Mouse (Mus musculus) thymus, postnatal 14 days (tissue): ENCODE results near the gene Ckb.

Source experiments
- DNase-seq: peaks from one replicate; pipeline ENCODE4 v3.0.0; 2021

The Ckb gene

DNA sequence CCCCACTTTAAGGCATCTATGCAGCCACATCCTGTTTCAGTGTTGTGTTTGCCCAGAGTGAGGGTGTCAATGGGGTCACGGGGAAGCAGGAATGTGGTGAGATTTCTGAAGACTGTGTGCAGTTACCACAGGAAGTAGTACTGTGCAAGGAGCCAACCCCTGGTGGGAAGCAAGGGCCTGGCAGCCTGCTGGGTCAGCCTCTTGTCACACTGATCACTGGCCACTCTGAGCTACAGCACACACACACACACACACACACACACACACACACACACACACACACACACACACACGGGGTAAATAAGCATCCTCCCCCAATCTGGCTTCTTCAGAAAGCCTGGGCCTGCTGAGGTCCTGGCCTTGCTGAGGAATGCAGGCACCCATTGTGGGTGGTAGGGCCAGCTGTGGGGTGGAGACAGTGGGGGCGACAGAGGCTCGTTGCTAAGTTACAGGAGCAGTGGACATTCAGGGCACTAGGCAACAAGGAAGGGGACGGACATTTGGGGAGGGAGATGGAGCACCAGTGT, 19.3 kb upstream of the Ckb start:
- peak; percentile 73 for DNase-seq

- no peak for DNase-seq
Observed at GRCm38 (mm10) chr12:111689426-111689825, 17.3 kb upstream of the Ckb start.

GRCm38 (mm10) chr12:111688069-111688428, 15.9 kb upstream of the Ckb start:
- no peak for DNase-seq

GRCm38 (mm10) chr12:111687350-111688068, 15.4 kb upstream of the Ckb start:
- DNase-seq, result no peak

DNA sequence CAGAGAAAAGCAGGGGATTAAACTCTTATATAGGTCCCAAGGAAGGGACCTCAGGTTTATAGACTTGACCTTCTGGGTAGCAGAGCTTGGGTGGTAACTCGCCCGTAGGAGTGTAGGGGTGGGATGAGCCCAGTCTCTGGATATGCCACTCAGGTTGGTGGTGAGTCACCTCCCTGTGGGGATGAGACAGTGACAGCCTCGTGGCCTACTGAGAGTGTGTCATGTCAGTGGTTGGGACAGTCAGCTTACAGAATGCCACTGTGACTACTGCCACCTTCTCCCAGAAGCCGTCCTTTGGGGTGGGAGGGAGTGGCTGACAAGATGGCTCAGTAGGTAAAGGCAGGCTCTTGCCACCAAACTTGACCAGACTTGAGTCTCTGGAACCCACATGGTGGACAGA, 14.3 kb upstream of the Ckb start:
- no peak for DNase-seq

- DNase-seq, result no peak
Observed at GRCm38 (mm10) chr12:111682806-111683205, 10.7 kb upstream of the Ckb start.

DNA sequence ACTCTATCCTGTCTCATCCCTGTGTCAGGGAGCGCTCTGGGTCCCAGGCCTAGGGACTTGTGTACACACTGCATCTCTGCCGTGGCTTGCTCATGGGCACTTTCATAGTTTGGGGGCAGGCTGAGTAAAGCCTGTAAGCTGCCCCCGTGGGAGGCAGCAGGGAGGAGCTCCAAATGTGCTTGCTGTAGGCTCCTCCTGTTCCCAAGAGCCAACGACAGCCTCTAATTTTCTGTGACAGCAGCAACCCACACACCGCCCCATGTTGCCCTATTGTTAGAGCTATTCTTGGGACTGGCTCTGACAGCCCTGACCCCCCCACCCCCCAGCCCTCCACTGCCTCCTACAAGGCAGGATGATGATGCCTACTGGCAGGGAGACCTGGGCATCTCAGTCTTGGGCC, 9.9 kb upstream of the Ckb start:
- DNase-seq, result no peak

DNA sequence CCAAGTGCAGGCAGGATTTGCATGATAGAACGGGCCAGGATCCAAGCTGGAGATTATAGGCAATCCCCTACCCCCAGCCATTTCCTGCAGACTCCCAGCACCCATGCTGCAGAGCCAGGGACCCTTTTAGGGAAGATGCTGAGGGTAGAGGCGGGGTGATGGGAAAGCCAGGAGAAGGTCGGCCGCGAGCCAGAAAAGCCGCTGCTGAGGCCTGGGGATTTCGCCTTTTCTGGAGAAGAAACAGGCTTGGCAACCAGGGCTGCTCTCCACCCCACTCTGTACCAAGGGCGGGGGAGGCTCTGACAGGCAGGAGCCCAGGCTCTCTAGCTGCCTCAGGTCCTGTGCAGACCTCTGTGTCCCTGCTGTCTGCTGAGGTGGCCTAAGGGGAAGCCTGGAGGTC, 9.2 kb upstream of the Ckb start:
- no peak for DNase-seq

- no peak for DNase-seq
Observed at GRCm38 (mm10) chr12:111680661-111681060, 8.5 kb upstream of the Ckb start.

DNA sequence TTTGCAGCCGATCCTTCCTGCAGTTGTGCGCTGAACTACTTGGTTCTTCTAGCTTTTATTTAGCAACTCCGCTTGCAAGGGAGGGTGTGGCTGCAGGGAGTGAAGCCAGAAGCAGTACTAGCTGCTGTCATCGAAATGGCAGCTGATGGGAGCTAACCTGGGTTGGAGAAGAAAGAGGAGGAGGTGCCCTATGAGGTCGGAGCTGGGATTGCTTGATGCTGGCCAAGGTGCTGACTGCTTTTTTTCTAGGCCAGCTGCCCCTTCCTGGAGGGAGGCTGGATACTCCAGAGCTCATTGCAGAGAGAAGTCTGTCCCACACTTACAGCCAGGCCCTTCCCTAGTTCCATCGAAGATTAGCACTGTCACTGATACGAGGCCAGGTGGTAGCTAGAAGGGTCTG, 6.9 kb upstream of the Ckb start:
- DNase-seq, result no peak

GRCm38 (mm10) chr12:111678670-111678933, 6.5 kb upstream of the Ckb start:
- no peak for DNase-seq

GRCm38 (mm10) chr12:111677882-111678669, 5.9 kb upstream of the Ckb start, which contains the start of gene Trmt61a:
Gene Trmt61a (plus strand): TSS chr12:111678105.
- DNase-seq, result peak; percentile 92

DNA sequence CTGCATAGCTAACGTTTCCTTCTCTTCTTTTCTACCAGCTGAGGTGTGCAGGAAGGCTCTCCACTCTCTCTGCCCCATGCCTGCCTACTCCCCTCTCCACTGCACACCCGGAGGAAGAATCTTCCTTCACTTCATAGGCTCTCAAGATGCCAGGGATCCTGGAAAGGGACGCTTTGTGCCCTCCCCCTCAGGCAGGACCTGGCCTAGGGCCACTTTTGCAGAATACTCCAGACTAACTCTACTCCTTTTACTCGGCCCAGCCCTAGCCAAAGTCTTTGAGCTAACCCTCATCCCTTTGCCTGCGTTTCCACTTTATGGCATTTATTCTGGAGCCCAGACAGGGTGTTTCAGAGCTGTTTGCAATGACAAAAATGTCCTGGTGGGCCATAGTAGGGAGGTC, 5.3 kb upstream of the Ckb start:
- DNase-seq, result no peak

GRCm38 (mm10) chr12:111675797-111676580, 3.9 kb upstream of the Ckb start:
- DNase-seq, result no peak

DNA sequence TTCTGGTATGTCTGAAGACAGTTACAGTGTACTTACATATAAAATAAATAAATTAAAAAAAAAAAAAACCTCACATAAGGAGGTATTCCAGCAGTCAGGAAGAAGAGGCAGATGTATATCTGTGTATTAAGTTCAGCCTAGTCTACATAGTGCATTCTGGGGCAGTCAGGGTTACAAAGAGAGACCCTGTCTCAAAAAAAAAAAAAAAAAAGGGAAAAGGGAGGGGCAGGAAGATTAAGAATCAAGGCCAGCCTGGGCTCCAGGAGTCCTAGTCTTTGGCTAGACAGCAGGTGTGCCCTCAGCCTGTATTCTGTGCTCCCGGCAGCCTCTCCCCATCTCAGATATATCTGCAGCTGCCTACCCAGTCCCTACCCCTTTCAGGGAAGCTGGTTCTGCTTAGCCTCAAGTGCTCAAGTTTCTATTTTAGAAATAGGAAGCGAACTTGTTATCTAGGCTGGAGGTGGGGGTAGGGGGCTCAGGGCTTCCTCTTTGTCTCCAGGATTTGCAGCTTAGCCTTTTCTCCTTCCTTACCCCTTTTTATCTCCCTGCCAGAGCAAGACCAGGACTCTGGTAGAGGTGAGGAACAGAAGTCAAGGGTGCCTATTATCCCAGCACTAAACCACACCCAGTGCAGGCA, 2.8 kb upstream of the Ckb start:
- no peak for DNase-seq

DNA sequence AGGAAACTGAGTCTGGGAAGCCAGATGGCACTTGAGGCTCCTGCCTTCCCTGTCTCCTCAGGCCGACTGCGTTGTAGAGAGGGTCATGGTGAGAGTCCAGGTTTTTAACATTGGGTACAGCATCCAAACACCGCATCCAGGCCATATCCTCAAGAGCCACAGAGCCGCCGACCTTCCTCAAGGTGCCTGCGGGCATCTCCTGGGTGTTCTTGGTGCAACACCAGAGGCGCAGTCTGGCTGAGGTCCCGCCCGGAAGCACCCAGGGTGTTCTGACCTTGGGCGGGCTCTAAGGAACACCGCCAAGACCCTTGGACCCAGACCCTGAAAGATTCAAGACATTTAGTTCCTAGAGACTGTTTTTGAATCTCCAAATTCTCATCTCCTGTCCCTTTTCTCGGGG, 443 bp upstream of the Ckb start:
- no peak for DNase-seq

- DNase-seq, result peak; percentile 75
Observed at GRCm38 (mm10) chr12:111671431-111671902, 671 bp downstream of the Ckb start.

GRCm38 (mm10) chr12:111670976-111671375, 1.2 kb downstream of the Ckb start:
- DNase-seq, result no peak

GRCm38 (mm10) chr12:111670371-111670971, 1.7 kb downstream of the Ckb start:
- no peak for DNase-seq

DNA sequence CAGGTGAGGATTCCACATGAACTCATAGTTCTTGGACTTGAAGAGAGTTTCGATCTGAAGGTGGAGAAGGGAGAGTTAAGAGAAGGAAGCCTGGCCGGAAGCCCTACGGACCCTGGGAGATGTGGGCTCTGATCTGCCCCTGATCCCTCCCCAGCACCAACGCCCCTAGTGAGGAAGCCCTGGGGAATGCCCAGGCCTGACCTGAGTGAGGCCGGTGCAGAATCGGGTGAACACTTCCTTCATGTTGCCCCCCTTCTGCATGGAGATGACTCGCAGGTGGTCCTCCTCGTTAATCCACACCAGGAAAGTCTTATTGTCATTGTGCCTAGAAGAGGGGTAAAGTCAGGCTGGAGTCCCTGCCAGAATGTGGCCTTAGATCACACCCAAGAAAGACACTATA, 2.2 kb downstream of the Ckb start:
- no peak for DNase-seq

DNA sequence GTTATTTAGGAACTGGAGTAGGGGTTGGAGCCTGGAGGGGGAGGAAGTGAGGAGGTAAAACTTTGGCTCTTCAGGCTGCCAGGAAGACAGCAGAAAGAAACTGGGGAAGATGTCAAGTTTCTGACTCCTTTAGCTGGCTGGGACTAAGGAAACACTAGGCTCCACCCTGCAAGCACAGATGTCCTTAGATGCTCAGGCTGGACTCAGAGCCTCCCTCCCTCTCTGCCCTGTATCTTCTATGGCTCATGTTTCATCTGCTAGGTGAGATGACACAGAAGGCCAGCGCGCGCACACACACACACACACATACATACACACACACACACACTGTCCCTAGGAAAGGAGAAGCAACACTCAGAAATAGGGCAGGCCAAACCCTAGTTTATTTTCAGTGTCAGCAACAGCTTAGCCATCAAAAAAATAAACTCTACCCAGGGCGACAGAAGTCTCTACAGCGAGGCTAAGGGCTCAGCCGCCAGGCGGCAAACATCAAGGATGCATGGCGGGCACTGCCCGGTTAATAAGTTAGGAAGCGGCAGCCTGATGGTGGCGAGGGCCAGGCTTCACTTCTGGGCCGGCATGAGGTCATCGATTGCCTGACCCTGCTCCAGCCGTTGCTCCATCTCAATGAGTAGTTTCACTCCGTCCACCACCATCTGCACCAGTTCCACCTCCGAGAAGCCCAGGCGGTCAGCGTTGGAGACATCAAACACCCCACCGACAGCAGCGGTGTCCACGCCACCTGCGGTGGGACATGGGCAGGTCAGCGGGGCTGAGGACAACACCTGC, 2.9 kb downstream of the Ckb start:
- DNase-seq, result no peak

- DNase-seq, result peak; percentile 97
Observed at GRCm38 (mm10) chr12:111668457-111668912, 3.7 kb downstream of the Ckb start.
